26 mouse cellular contexts compared by ENCODE assay signal in the genomic region with DNA sequence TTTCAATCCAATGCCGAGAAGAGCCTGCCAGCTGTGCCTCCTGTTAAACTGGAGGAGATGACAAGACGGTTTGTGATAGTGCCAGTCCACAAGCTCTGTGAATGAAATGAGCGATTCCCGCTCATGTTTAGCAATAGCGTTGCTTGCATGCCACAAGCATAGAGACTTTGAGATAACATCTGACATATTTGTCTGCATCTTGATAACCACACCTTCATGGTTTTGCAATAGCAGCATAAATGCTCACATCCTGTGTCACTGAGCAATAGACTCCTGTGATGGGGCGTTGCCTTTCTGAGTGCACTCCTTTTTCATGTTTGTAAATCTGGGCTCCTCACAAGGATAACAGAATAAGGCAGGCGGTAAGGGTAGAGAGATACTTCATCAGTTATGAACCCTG.
DNase-seq lines count a peak whose midpoint lies in the region; TF ChIP-seq lines count a peak whose summit lies in the region.
"Had no signal": no experiment of that assay in that cellular context is flagged by ENCODE, and none has a peak within 500 bp of the region (broad histone marks: within the 10 kb centered on the region; RNA-seq: fewer than 3 reads in every experiment).

No protein-coding gene starts in this region.

- WGBS in lung, adult 2 months, result 82% methylated on average over 7 of the region's 7 CpGs

- TF ChIP-seq CTCF in lung, adult 2 months (IDR thresholded peaks at IDR 0.05; ENCODE audit: insufficient read depth, low read length), result no peak

- TF ChIP-seq POLR2A in lung, adult 2 months (IDR thresholded peaks at IDR 0.05; ENCODE audit: borderline replicate concordance, extremely low read depth, low read depth, low read length), result no peak

- no peak overlapping the region for H3K4me3 ChIP-seq in lung, adult 2 months (replicated peaks; ENCODE audit: extremely low read depth, low read depth, low read length)
- H3K4me3 ChIP-seq: embryonic facial prominence, embryonic 10.5 days; embryonic facial prominence, embryonic 13.5 days; erythroblast, embryonic 14.5 days; forebrain, embryonic 13.5 days; heart, adult 2 months; heart, embryonic 10.5 days; heart, embryonic 13.5 days; hindbrain, embryonic 12.5 days; hindbrain, embryonic 15.5 days had no signal

- H3K4me1 ChIP-seq in lung, adult 2 months (ENCODE audit: control insufficient read depth, insufficient read depth, low read length), result no peaks in the 10 kb centered on the region
- H3K4me1 ChIP-seq: embryonic facial prominence, embryonic 10.5 days; embryonic facial prominence, embryonic 13.5 days; forebrain, embryonic 13.5 days; heart, embryonic 10.5 days; heart, embryonic 13.5 days; hindbrain, embryonic 12.5 days; hindbrain, embryonic 15.5 days had no signal

- DNase-seq in 416B (ENCODE audit: low read depth), result peak; percentile 55
- peak; percentile 69 for DNase-seq in CD4-positive helper T cell, adult 2 months (ENCODE audit: low read depth, low spot score)
- peak; percentile 64 for DNase-seq in induced T-regulatory cell, adult 2 months (ENCODE audit: low read depth)
- DNase-seq in naive thymus-derived CD4-positive, alpha-beta T cell, adult 2 months (ENCODE audit: low read depth), result peak; percentile 42
- DNase-seq in lung, adult 2 months, result no peak
- no peak for DNase-seq in adrenal gland, postnatal 10 days
- DNase-seq: adrenal gland, adult 2 months; adrenal gland, postnatal 25 days; cerebellum, adult 11-12 months; cerebellum, adult 8-10 months; cerebellum, postnatal 10 days; cerebellum, postnatal 36 days; embryo, embryonic 11 days; forebrain, postnatal 0 days; gastrocnemius, postnatal 25 days; heart, adult 2 months; heart, postnatal 14 days; kidney, adult 2 months had no signal

Comparison
In these comparisons a context has a peak if more than half of its experiments do, and no peak if none do; other contexts are left out.
1. DNase-seq: peak in 416B (single experiment), CD4-positive helper T cell, adult 2 months (single experiment), induced T-regulatory cell, adult 2 months (single experiment) and naive thymus-derived CD4-positive, alpha-beta T cell, adult 2 months (single experiment); none in lung, adult 2 months (single experiment) and adrenal gland, postnatal 10 days (single experiment).